Mouse (Mus musculus) cerebellum, postnatal 10 days (tissue): ENCODE results near the gene Zfp821.
"Not testable (repeated sequence)": the region's sequence is repeated elsewhere in the genome, so short reads cannot be mapped to it uniquely, and the experiment has no call there.

Experiments
- DNase-seq, 2 experiments: peaks; one replicate each; pipeline ENCODE4 v3.0.0; 2021; ENCODE audit warnings: mixed read lengths in 2 of 2

Zfp821 gene

GRCm38 (mm10) chr8:109725106-109725505 is 19.8 kb downstream of the Zfp821 start:
- DNase-seq = no peak

DNA sequence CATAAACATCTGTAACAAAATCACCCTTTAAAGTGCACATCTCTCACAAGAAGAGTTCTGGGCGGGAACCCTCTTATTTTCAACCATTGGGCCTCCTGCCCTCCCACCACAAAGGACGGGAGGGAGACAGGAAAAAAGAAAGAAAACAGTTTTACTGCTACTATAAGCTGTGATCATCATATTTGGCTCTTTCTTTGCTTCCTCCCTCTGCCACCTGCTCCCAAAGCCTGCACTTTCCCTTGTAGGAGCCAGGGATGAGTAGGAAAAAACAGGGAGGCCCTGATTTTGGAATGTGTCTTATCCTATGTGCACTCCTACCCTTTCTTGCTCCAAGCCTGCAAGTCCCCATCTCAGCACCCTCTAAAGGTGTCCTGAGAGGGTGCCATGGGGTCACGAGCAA is 25.7 kb downstream of the Zfp821 start:
- no peak for DNase-seq

- DNase-seq = no peak
Measured at GRCm38 (mm10) chr8:109734018-109734417, 28.7 kb downstream of the Zfp821 start.

GRCm38 (mm10) chr8:109736819-109737218 is 31.5 kb downstream of the Zfp821 start:
- peak in 1 of 2 experiments; percentile 23 for DNase-seq

- DNase-seq = peak; percentile 94 to 98
Measured at GRCm38 (mm10) chr8:109737237-109738048, 32.1 kb downstream of the Zfp821 start, which contains the start of gene Atxn1l. TSS of gene Atxn1l (minus strand) at chr8:109737739.

- no peak for DNase-seq
Measured at GRCm38 (mm10) chr8:109738049-109738380, 32.7 kb downstream of the Zfp821 start.

DNA sequence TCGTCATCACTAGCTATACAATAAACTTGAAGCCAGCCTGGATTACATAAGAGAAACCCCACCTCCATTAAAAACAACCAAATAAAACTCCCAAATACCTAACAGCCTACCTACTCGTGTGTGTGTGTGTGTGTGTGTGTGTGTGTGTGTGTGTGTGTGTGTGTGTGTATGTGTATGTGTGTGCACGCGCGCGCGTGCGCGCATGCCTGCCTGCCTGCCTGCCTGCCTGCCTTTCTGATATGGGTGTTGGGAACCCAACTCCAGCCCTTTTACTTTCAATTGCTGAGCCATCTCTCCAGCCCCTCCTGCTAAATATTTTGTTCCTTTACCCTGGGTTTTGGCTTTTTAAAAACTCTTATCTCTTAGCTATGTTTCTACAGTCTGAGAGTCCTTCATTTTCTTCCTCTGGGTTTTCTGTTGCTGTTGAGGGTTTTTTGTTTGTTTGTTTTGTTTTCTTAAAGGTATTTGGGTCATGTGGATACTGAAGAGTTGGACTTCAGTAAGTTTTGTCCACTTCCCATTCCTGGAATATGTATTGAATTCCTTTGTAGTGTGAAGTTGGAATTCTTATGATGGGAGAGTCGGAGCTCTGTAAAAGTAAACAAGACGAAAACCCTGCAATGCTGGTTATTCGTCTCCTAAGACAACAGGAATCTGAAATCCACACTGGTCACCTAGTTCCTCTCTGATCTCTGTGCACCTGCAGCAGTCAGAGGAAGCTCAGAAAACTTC is 42.3 kb downstream of the Zfp821 start:
- no peak for DNase-seq

- DNase-seq = no peak
Measured at GRCm38 (mm10) chr8:109750274-109750673, 44.9 kb downstream of the Zfp821 start.

GRCm38 (mm10) chr8:109750699-109751098 is 45.4 kb downstream of the Zfp821 start:
- no peak for DNase-seq

- DNase-seq = no peak
Measured at GRCm38 (mm10) chr8:109751731-109752485, 46.6 kb downstream of the Zfp821 start.

DNA sequence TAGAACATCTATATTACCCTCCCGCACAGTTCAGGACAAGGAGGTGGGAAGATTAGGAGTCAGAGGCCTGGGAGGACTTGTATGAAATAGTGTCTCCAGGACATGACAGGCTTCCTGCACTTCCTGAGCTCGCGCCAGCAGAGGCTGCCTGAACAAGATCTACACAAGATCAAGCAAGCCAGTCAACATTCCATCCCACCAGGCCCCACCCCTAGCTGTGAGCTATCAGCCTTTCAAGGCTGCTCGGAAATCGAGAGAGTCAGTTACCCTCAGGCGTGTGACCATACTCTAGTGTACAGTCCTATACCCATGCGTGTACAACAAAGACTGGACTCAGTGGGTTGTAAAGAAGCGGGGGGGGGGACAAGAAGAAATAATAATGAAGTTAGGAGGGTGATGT is 49.4 kb downstream of the Zfp821 start:
- no peak for DNase-seq

- DNase-seq = not testable (repeated sequence)
Measured at GRCm38 (mm10) chr8:109755554-109755953, 50.2 kb downstream of the Zfp821 start.

GRCm38 (mm10) chr8:109756849-109757248 is 51.5 kb downstream of the Zfp821 start:
- DNase-seq = no peak

DNA sequence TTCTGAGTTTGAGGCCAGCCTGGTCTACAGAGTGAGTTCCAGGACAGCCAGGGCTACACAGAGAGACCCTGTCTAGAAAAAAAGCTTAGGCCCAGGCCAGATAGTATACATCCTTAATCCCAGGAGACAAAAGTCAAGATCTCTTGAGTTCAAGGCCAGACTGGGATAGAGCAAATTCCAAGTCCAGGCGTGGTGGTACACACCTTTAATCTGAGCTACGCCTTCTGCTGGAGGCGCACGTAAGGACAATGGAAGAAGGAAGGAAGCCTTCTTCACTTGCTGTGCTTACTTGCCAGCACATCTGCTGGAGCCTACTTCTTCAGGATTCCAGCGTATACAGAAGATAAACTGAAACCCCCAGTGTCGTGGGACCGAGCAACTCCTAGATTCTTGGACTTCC is 54.1 kb downstream of the Zfp821 start:
- DNase-seq = no peak

DNA sequence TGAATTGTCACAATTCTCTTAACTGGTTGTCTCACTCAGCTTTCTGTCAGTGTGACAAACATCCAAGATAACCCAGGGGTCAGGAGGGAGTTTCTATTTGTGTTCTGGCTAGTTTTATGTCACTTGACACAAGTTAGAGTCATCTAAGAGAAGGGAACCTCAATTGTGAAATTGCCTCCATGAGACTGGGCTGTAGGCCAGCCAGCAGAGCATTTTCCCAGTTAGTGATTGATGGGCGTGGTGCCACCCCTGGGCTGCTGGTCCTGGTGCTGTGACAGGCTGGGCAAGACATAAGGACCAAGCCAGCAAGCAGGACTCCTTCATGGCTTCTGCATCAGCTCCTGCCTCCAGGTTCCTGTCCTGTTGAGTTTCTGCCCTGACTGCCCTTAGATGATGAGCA is 54.9 kb downstream of the Zfp821 start:
- DNase-seq = peak in 1 of 2 experiments; percentile 11

GRCm38 (mm10) chr8:109764031-109764430 is 58.7 kb downstream of the Zfp821 start:
- no peak for DNase-seq

- no peak for DNase-seq
Measured at GRCm38 (mm10) chr8:109766081-109766480, 60.7 kb downstream of the Zfp821 start.

GRCm38 (mm10) chr8:109773154-109773553 is 67.8 kb downstream of the Zfp821 start:
- no peak for DNase-seq
